Mouse (Mus musculus) frontal cortex, postnatal 14 days (tissue): ENCODE results near the gene Nfib.

Source experiments
- DNase-seq, 2 experiments: peaks; one replicate each; pipeline ENCODE4 v3.0.0; 2022; ENCODE audit warnings: low spot score in 2 of 2

Gene Nfib

GRCm38 (mm10) chr4:82359110-82359509 lies 346.4 kb downstream of the Nfib start:
- DNase-seq: no peak

GRCm38 (mm10) chr4:82349006-82349405 lies 356.5 kb downstream of the Nfib start:
- DNase-seq: no peak

- no peak for DNase-seq
Measured at GRCm38 (mm10) chr4:82344787-82345186, 360.8 kb downstream of the Nfib start.

- DNase-seq: no peak
Measured at GRCm38 (mm10) chr4:82344224-82344623, 361.3 kb downstream of the Nfib start.

GRCm38 (mm10) chr4:82338930-82339329 lies 366.6 kb downstream of the Nfib start:
- DNase-seq: no peak

- no peak for DNase-seq
Measured at GRCm38 (mm10) chr4:82338481-82338880, 367.1 kb downstream of the Nfib start.

GRCm38 (mm10) chr4:82336951-82337381 lies 368.6 kb downstream of the Nfib start:
- DNase-seq: no peak

GRCm38 (mm10) chr4:82335266-82335865 lies 370.2 kb downstream of the Nfib start:
- no peak for DNase-seq

GRCm38 (mm10) chr4:82333413-82333812 lies 372.1 kb downstream of the Nfib start:
- no peak for DNase-seq

GRCm38 (mm10) chr4:82330095-82330494 lies 375.5 kb downstream of the Nfib start:
- DNase-seq: no peak

- DNase-seq: no peak
Measured at GRCm38 (mm10) chr4:82326140-82326529, 379.4 kb downstream of the Nfib start.

- no peak for DNase-seq
Measured at GRCm38 (mm10) chr4:82325409-82326139, 380.0 kb downstream of the Nfib start.

GRCm38 (mm10) chr4:82324977-82325376 lies 380.6 kb downstream of the Nfib start:
- no peak for DNase-seq

GRCm38 (mm10) chr4:82321008-82321407 lies 384.5 kb downstream of the Nfib start:
- no peak for DNase-seq

- DNase-seq: no peak
Measured at GRCm38 (mm10) chr4:82319388-82319787, 386.2 kb downstream of the Nfib start.

GRCm38 (mm10) chr4:82316168-82316567 lies 389.4 kb downstream of the Nfib start:
- no peak for DNase-seq

- no peak for DNase-seq
Measured at GRCm38 (mm10) chr4:82315710-82316109, 389.8 kb downstream of the Nfib start.

- no peak for DNase-seq
Measured at GRCm38 (mm10) chr4:82310924-82311734, 394.4 kb downstream of the Nfib start.

- DNase-seq: no peak
Measured at GRCm38 (mm10) chr4:82306045-82306444, 399.5 kb downstream of the Nfib start.

GRCm38 (mm10) chr4:82304148-82304871 lies 401.2 kb downstream of the Nfib start:
- DNase-seq: no peak

- no peak for DNase-seq
Measured at GRCm38 (mm10) chr4:82303362-82303900, 402.1 kb downstream of the Nfib start.

- no peak for DNase-seq
Measured at GRCm38 (mm10) chr4:82302901-82303300, 402.6 kb downstream of the Nfib start.
